Mouse (Mus musculus) MEL (cell line): ENCODE data around the gene Rab13. TPM values are rescaled to one million over a fixed set of nuclear protein-coding genes. Genes with fewer than 3 reads are reported as not detected.
"Not testable (repeated sequence)": the region's sequence is repeated elsewhere in the genome, so short reads cannot be mapped to it uniquely, and the experiment has no call there.

ENCODE experiments used
- DNase-seq: peaks from one replicate; pipeline ENCODE4 v3.0.0; 2011; ENCODE audit warnings: low read depth, low spot score
- H3K27ac ChIP-seq: 2 replicates; pipeline ENCODE4 v1.5.1; 2012; ENCODE audit warnings: low read depth, mild to moderate bottlenecking, control low read depth, low read length, moderate library complexity; ENCODE audit not compliant: control insufficient read depth
- H3K27me3 ChIP-seq, 2 experiments: fragments of 150-350 bp in 1 of 2; sonication (generic) in 1 of 2; 2 replicates each; pipeline ENCODE4 v1.6.1; 2012; ENCODE audit warnings: low read length in 2 of 2, mild to moderate bottlenecking in 2 of 2, improper control_type of control experiment in 1 of 2, moderate library complexity in 1 of 2; ENCODE audit not compliant: insufficient read depth in 2 of 2, control insufficient read depth in 1 of 2
- H3K36me3 ChIP-seq, 2 experiments: 2 replicates each; pipeline ENCODE4 v1.6.1; 2012 to 2014; ENCODE audit warnings: low read length in 2 of 2, improper control_type of control experiment in 1 of 2, inconsistent platforms in 1 of 2, mild to moderate bottlenecking in 1 of 2; ENCODE audit not compliant: insufficient read depth in 2 of 2, control insufficient read depth in 1 of 2
- H3K4me1 ChIP-seq, 2 experiments: fragments of 150-350 bp in 1 of 2; sonication (generic) in 1 of 2; 2 replicates each; pipeline ENCODE4 v1.6.1; 2012; ENCODE audit warnings: low read length in 2 of 2, improper control_type of control experiment in 1 of 2, mild to moderate bottlenecking in 1 of 2; ENCODE audit not compliant: insufficient read depth in 2 of 2, control insufficient read depth in 1 of 2
- H3K4me3 ChIP-seq, 2 experiments: fragments of 150-350 bp in 1 of 2; sonication (generic) in 1 of 2; 2 replicates each; pipeline ENCODE4 v1.5.1; 2012; ENCODE audit warnings: low read depth in 2 of 2, low read length in 2 of 2, mild to moderate bottlenecking in 2 of 2, moderate library complexity in 2 of 2, control low read depth in 1 of 2, improper control_type of control experiment in 1 of 2; ENCODE audit not compliant: control insufficient read depth in 1 of 2, insufficient read depth in 1 of 2
- H3K79me2 ChIP-seq: 2 replicates; pipeline ENCODE4 v1.6.1; 2012; ENCODE audit warnings: mild to moderate bottlenecking, low read length, moderate library complexity; ENCODE audit not compliant: control insufficient read depth, poor library complexity, insufficient read depth
- H3K9ac ChIP-seq: 2 replicates; pipeline ENCODE4 v1.6.1; 2012; ENCODE audit warnings: low read depth, mild to moderate bottlenecking, control low read depth, low read length, moderate library complexity; ENCODE audit not compliant: control insufficient read depth, poor library complexity, severe bottlenecking
- H3K9me3 ChIP-seq: fragments of 150-350 bp; sonication (generic); replicated peaks from 2 replicates; pipeline ENCODE4 v1.6.1; 2012; ENCODE audit warnings: mild to moderate bottlenecking, low read length, improper control_type of control experiment, moderate library complexity; ENCODE audit not compliant: insufficient read depth
- CHD1 ChIP-seq: IDR thresholded peaks from 2 replicates; pipeline ENCODE4 v1.6.1; 2012; ENCODE audit warnings: low read depth, mild to moderate bottlenecking, inconsistent platforms, low read length, improper control_type of control experiment
- CHD2 ChIP-seq: IDR thresholded peaks from 2 replicates; pipeline ENCODE4 v1.6.1; 2011; ENCODE audit warnings: low read length, improper control_type of control experiment
- CTCF ChIP-seq, 3 experiments: IDR thresholded peaks in 2 of 3; conservative IDR thresholded peaks in 1 of 3; 2 replicates each; pipeline ENCODE4 v1.5.1; 2011 to 2012; ENCODE audit warnings: low read length in 3 of 3, low read depth in 2 of 3, mild to moderate bottlenecking in 2 of 3, improper control_type of control experiment in 1 of 3, inconsistent platforms in 1 of 3, mixed read lengths in 1 of 3, moderate library complexity in 1 of 3; ENCODE audit not compliant: control insufficient read depth in 1 of 3, insufficient read depth in 1 of 3, poor library complexity in 1 of 3, severe bottlenecking in 1 of 3
- E2F4 ChIP-seq: IDR thresholded peaks from 2 replicates; pipeline ENCODE4 v1.6.1; 2011; ENCODE audit warnings: low read depth, low read length, improper control_type of control experiment, borderline replicate concordance
- ELF1 ChIP-seq: IDR thresholded peaks from 2 replicates; pipeline ENCODE4 v1.6.1; 2014; ENCODE audit warnings: low read depth, mild to moderate bottlenecking, inconsistent platforms, low read length, improper control_type of control experiment, moderate library complexity
- GATA1 ChIP-seq: IDR thresholded peaks from 2 replicates; pipeline ENCODE4 v1.6.1; 2011; ENCODE audit warnings: low read depth, low read length, improper control_type of control experiment
- KAT2A ChIP-seq: conservative IDR thresholded peaks from 2 replicates; pipeline ENCODE4 v1.6.1; 2012; ENCODE audit warnings: low read depth, low read length, improper control_type of control experiment, inconsistent platforms
- MEF2A ChIP-seq: IDR thresholded peaks from 2 replicates; pipeline ENCODE4 v1.6.1; 2014; ENCODE audit warnings: low read depth, mild to moderate bottlenecking, inconsistent platforms, low read length, improper control_type of control experiment; ENCODE audit not compliant: poor library complexity, insufficient replicate concordance, severe bottlenecking; ENCODE audit errors: extremely low read depth
- MYB ChIP-seq: IDR thresholded peaks from 2 replicates; pipeline ENCODE4 v1.6.1; 2011; ENCODE audit warnings: mild to moderate bottlenecking, low read depth, low read length, improper control_type of control experiment
- MYC ChIP-seq: IDR thresholded peaks from 2 replicates; pipeline ENCODE4 v1.6.1; 2011; ENCODE audit warnings: low read depth, mild to moderate bottlenecking, low read length, improper control_type of control experiment, moderate library complexity
- NELFE ChIP-seq: IDR thresholded peaks from 2 replicates; pipeline ENCODE4 v1.6.1; 2011; ENCODE audit warnings: low read depth, low read length, improper control_type of control experiment
- NRF1 ChIP-seq: IDR thresholded peaks from 2 replicates; pipeline ENCODE4 v1.6.1; 2014; ENCODE audit warnings: low read depth, mild to moderate bottlenecking, inconsistent platforms, low read length, improper control_type of control experiment, moderate library complexity; ENCODE audit not compliant: poor library complexity, insufficient read depth, severe bottlenecking
- POLR2A ChIP-seq, 2 experiments: IDR thresholded peaks; 2 replicates each; pipeline ENCODE4 v1.6.1; 2011 to 2012; ENCODE audit warnings: low read length in 2 of 2, mild to moderate bottlenecking in 2 of 2, control low read depth in 1 of 2, improper control_type of control experiment in 1 of 2, low read depth in 1 of 2, moderate library complexity in 1 of 2; ENCODE audit not compliant: control insufficient read depth in 1 of 2, insufficient read depth in 1 of 2, poor library complexity in 1 of 2
- POLR2AphosphoS2 ChIP-seq: IDR thresholded peaks from 2 replicates; pipeline ENCODE4 v1.6.1; 2011; ENCODE audit warnings: low read length, improper control_type of control experiment
- POLR2AphosphoS5 ChIP-seq: IDR thresholded peaks from 2 replicates; pipeline ENCODE4 v1.6.1; 2012; ENCODE audit warnings: low read depth, borderline replicate concordance, mild to moderate bottlenecking, inconsistent platforms, low read length, moderate library complexity, mixed read lengths
- SIN3A ChIP-seq: IDR thresholded peaks from 2 replicates; pipeline ENCODE4 v1.6.1; 2012; ENCODE audit warnings: low read length, improper control_type of control experiment, inconsistent platforms
- SMC3 ChIP-seq: IDR thresholded peaks from 2 replicates; pipeline ENCODE4 v1.6.1; 2011; ENCODE audit warnings: low read depth, low read length, improper control_type of control experiment
- TBP ChIP-seq: IDR thresholded peaks from 2 replicates; pipeline ENCODE4 v1.8.0; 2011; ENCODE audit warnings: low read depth, low read length, improper control_type of control experiment
- TCF12 ChIP-seq: IDR thresholded peaks from 2 replicates; pipeline ENCODE4 v1.6.1; 2014; ENCODE audit warnings: low read depth, mild to moderate bottlenecking, inconsistent platforms, low read length, improper control_type of control experiment, moderate library complexity
- UBTF ChIP-seq: IDR thresholded peaks from 2 replicates; pipeline ENCODE4 v1.6.1; 2012; ENCODE audit warnings: low read depth, mild to moderate bottlenecking, inconsistent platforms, low read length, improper control_type of control experiment, moderate library complexity, borderline replicate concordance; ENCODE audit not compliant: insufficient read depth
- USF1 ChIP-seq: IDR thresholded peaks from 2 replicates; pipeline ENCODE4 v1.6.1; 2014; ENCODE audit warnings: low read depth, mild to moderate bottlenecking, inconsistent platforms, low read length, improper control_type of control experiment, moderate library complexity
- ZC3H11A ChIP-seq: IDR thresholded peaks from 2 replicates; pipeline ENCODE4 v1.6.1; 2012; ENCODE audit warnings: low read depth, mild to moderate bottlenecking, inconsistent platforms, low read length, improper control_type of control experiment
- ZKSCAN1 ChIP-seq: IDR thresholded peaks from 2 replicates; pipeline ENCODE4 v1.6.1; 2012; ENCODE audit warnings: low read depth, mild to moderate bottlenecking, inconsistent platforms, low read length, improper control_type of control experiment, moderate library complexity
- ZMIZ1 ChIP-seq: IDR thresholded peaks from 2 replicates; pipeline ENCODE4 v1.6.1; 2012; ENCODE audit warnings: low read depth, mild to moderate bottlenecking, inconsistent platforms, low read length, improper control_type of control experiment, moderate library complexity
- polyA plus RNA-seq, 2 experiments: library from polyadenylated mRNA; stranded (reverse) in 1 of 2; unstranded in 1 of 2; fragments of >175 nt in 1 of 2; fragments of >200 nt in 1 of 2; gene quantifications; 2 replicates each; pipeline versions ENCODE4 v1.2.1 to v1.2.4; 2012; ENCODE audit warnings: low replicate concordance in 2 of 2, low read depth in 1 of 2; ENCODE audit not compliant: insufficient read length in 2 of 2, insufficient read depth in 1 of 2, missing spikeins in 1 of 2
- total RNA-seq: library from RNA; depleted of rRNA; stranded (reverse); fragments of 300-350 nt; gene quantifications from 2 replicates; pipeline ENCODE4 v1.2.3, GENCODE M21; 2012

Rab13 gene
- total and polyA plus RNA-seq, 3 experiments = 5.1 to 7.7 TPM; not detected in 1

DNA sequence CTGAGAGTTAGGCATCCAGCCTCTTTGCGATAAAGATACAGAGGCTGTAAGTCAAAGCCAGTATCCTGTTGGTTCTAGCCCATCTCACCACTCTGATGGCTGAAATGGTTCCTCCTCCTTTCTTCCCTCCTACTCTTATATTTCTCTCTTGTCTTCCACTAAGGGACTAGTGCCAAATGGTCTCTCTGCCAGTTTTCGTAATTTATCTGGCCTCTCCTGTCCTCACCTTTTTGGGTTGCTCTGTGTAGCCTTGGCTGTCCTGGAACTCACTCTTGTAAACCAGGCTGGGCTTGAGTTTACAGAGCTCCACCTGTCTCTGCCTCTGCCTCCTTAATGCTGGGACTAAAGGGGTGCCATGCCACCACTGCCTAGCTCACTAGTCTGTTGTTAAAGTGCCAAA lies 39.2 kb downstream of the Rab13 start:
- H3K4me3 ChIP-seq, H3K27ac ChIP-seq: not testable (repeated sequence)
- peaks cover 29% of the 10 kb centered on the region for H3K79me2 ChIP-seq

DNA sequence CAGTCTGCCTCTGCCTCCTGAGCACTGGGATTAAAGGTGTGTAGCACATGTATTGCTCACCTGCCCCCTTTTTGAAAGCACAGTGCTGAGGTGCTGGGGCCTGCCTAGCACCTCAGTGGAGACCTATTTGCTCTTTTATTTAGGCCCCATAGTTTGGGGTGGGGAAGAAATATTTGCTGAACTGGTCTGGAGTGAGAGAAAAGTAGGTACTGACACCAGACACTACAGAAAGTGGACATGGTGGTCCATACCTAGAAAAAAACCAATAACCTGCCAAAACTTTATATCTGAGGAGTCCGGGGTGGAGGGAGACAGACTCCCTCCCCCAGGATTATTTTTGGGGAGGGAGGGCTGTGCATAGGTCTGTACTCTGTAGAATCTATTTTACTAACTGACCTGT lies 39.7 kb downstream of the Rab13 start:
- H3K9ac ChIP-seq = not testable (repeated sequence)

More for the DNA sequence above, 39.2 kb downstream of the Rab13 start:
- H3K9me3 ChIP-seq, H3K9ac ChIP-seq, DNase-seq, H3K36me3 ChIP-seq, H3K4me1 ChIP-seq, H3K27me3 ChIP-seq: not testable (repeated sequence)

DNA sequence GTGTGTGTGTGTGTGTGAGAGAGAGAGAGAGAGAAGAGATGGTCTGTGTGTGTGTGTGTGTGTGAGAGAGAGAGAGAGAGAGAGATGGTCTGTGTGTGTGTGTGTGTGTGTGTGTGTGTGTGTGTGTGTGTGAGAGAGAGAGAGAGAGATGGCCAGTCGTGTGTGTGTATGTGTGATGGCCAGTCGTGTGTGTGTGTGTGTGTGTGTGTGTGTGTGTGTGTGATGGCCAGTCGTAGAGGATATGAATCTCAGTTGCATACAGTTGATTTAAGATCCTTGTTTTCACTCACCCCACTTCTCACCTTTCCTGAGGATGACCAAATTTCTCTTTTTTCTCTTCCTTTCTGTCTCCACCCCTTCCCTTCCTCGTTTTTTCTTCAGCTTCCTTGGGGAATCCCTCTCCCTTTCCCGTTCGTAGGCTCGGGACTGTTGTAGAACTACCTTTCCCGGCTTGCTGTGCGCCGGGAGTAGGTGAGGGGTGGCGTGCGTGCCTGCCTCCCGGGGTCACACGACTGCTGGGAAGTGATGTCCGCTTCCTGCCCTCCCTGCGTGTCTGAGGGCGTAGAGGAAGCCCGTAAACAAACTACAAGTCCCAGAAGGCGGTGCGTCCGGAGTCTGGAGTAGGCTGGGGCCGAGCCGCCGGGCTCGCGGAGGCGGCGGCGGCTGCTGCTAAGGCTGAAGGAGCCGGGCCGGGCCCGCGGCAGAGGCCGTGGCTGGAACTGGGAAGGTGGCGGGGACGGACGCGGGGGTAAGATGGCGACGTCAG lies 40.3 kb downstream of the Rab13 start, which contains the start of gene Crtc2:
TSS of gene Crtc2 (plus strand) at position 511 of the 766 bp plus-strand sequence.
- H3K4me1 ChIP-seq = peaks cover 3 to 5% of the 10 kb centered on the region in 2 experiments; a peak in 3 of 4 replicates
- H3K27ac ChIP-seq = peak within 1 kb of the TSS; percentile 51
- peak within 1 kb of the TSS; percentile 82 to 99 for H3K4me3 ChIP-seq
- H3K36me3 ChIP-seq = peaks cover 0 to 5% of the 10 kb centered on the region in 2 experiments
- no peaks in the 10 kb centered on the region for H3K27me3 ChIP-seq
- peak within 1 kb of the TSS; percentile 81 for H3K9ac ChIP-seq
- DNase-seq = peak; percentile 98
- peaks cover 22% of the 10 kb centered on the region for H3K79me2 ChIP-seq
- H3K9me3 ChIP-seq = no peaks in the 10 kb centered on the region
- TF ChIP-seq UBTF = peak; percentile 73; the same call in 1 of the 2 replicates
- peak; percentile 81 for TF ChIP-seq USF1
- peak; percentile 99 for TF ChIP-seq KAT2A
- no peak for TF ChIP-seq GATA1
- peak; percentile 85 for TF ChIP-seq CHD2
- TF ChIP-seq POLR2AphosphoS5 = no peak; the same call in 1 of the 2 replicates
- 0 out of 2 replicates have a peak, but pooled peaks have one; percentile 63 for TF ChIP-seq ZMIZ1
- TF ChIP-seq SIN3A = peak; percentile 95
- TF ChIP-seq E2F4 = no peak
- TF ChIP-seq CTCF (IDR thresholded peaks at IDR 0.05 in 2 of 3, conservative IDR thresholded peaks at IDR 0.05 in 1 of 3; ENCODE audit: control insufficient read depth in 1 of 3, insufficient read depth in 1 of 3, low read depth in 2 of 3, low read length in 3 of 3, poor library complexity in 1 of 3, severe bottlenecking in 1 of 3) = peak in 1 of 3 experiments; percentile 0; a peak in 1 of 6 replicates
- TF ChIP-seq ELF1 = peak; percentile 98
- peak; percentile 65; the same call in 1 of the 2 replicates for TF ChIP-seq NELFE
- TF ChIP-seq MYB = no peak; the same call in 1 of the 2 replicates
- peak; percentile 63 for TF ChIP-seq TCF12
- no peak for TF ChIP-seq TBP
- TF ChIP-seq NRF1 = peak; percentile 61
- TF ChIP-seq POLR2AphosphoS2 = peak; percentile 83
- no peak for TF ChIP-seq MEF2A
- TF ChIP-seq MYC = peak; percentile 71
- peak; percentile 65 to 73; a peak in 3 of 4 replicates for TF ChIP-seq POLR2A (IDR thresholded peaks at IDR 0.05; ENCODE audit: control insufficient read depth in 1 of 2, insufficient read depth in 1 of 2, low read depth in 1 of 2, low read length in 2 of 2, poor library complexity in 1 of 2)
- TF ChIP-seq CHD1 = no peak
- no peak for TF ChIP-seq ZC3H11A
- TF ChIP-seq SMC3 = no peak
- TF ChIP-seq ZKSCAN1 = no peak

More for the DNA sequence above, 39.7 kb downstream of the Rab13 start:
- H3K9me3 ChIP-seq, H3K4me3 ChIP-seq, DNase-seq, H3K36me3 ChIP-seq, H3K27me3 ChIP-seq, H3K27ac ChIP-seq, H3K4me1 ChIP-seq: not testable (repeated sequence)
- peaks cover 27% of the 10 kb centered on the region for H3K79me2 ChIP-seq
